Mouse (Mus musculus) layer of hippocampus, adult 6 months (tissue): ENCODE measurements around the gene Olfr1284. TPM values are rescaled to one million over a fixed set of nuclear protein-coding genes. Genes with fewer than 3 reads are reported as not detected.

Experiments
- long read RNA-seq, 2 experiments: library from polyadenylated mRNA; unstranded; transcript quantifications; one replicate each; pipeline ENCODE4 v2.0.0; 2019 to 2020
- polyA plus RNA-seq: library from polyadenylated mRNA; unstranded; fragments of <200 nt; fragmentation: Nextera tagmentation; gene quantifications from 2 replicates; pipeline ENCODE4 v1.2.3, GENCODE M21; 2021

The Olfr1284 gene
- polyA plus RNA-seq, result not detected in 2 replicates
- long read RNA-seq, experiment 1, result 0 reads
- long read RNA-seq, experiment 2, result 0 reads

DNA sequence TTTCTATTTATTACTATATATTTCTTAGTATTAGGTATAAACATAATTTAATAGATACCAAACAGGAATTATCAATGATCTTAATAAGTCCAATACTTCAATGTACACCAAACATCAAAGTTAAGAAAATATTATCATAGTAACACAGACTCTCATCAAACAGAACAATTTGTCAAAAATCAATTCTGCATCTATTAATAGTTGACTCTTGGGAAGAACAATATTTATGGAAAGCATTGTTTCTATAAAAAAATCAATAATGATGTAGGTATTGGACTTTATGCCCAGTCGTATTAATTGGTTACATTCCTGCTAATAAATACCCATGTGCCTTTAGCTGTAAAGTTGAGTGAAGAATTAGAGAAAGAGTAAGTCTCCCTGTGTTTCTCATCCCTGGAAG, at the start of gene Olfr1284:
Gene Olfr1284 (plus strand): TSS at position 301 of the 400 bp plus-strand sequence.

DNA sequence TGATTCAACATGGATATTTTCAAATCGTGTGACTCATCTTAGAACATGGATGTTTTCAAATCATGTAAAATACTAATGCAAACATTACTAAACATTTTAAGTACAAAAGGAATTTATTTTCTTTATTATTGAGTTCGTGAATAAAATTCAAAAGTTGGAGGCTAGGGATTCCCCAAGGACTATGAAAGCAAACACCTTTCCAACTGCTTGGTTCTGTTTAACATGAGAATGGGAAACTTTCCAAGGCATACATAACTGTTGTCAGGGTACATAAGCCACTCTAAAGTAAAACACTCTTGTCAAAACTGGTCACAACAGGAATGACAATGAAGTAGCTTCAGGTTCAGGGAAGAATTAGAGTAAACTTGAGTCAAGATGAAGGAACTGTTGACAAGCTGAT, 49.1 kb upstream of the Olfr1284 start, which contains the start of gene Olfr1281:
Gene Olfr1281 (plus strand): TSS at position 301 of the 400 bp plus-strand sequence.

DNA sequence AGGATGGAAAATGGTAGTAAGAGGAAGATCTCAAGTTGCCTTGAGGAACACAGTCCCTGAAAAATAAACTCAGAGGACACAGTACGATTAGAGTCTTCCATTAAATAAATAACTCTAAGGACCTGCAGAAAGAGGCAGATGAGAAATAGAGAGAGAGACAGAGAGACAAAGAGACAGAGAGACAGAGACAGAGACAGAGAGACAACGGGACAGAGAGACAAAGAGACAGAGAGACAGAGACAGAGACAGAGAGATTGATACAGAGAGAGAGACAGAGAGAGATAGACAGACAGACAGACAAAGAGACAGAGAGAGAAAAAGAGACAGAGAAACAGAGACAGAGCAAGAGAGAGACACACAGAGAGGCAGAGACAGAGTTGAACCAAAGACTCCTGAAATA, 39.3 kb upstream of the Olfr1284 start, which contains the start of gene Olfr1282:
Gene Olfr1282 (minus strand): TSS at position 101 of the 400 bp plus-strand sequence.

DNA sequence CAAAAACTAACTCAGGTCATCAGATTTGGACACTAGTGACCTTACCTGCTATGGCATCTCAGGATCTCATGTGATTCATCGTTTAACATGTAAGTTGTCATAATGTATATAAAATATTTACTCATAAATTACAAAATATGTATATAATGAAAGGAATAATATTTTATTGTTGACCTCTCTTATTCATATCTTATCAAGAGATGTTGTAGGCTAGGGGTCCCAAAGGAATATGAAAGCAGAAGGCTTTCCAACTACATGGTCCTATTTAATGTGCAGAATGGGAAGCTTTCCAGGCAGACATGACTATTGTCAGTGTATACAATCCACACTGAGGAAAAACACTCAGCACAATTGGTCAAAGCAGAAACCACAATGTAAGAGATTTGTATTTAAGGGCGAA, 8.8 kb upstream of the Olfr1284 start, which contains the start of gene Olfr1283:
Gene Olfr1283 (plus strand): TSS at position 301 of the 400 bp plus-strand sequence.

DNA sequence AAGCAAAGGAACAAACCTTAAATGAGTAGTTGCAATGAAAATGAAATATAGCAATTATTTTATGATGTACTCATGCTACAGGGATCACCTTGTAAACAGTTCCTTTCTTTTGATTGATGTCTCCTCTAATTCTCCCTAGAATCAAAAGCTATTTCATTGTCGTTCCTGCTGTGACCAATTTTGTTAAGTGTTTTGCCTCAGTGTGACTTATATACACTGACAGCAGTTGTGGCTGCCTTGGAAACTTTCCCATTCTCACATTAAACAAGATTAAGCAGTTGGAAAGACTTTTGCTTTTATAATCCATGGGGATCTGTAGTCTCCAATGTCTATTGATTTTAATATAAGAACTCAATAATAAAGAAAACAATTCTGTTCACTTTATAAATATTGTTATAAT, 47.6 kb downstream of the Olfr1284 start, which contains the start of gene Olfr1286:
Gene Olfr1286 (minus strand): TSS at position 185 of the 400 bp plus-strand sequence.

Other genes starting within 250 kb of the Olfr1284 start
- gene Gm15130, start 222.6 kb upstream of the Olfr1284 start, polyA plus RNA-seq, result not detected in 2 replicates
- gene 4930430A15Rik, start 145.9 kb upstream of the Olfr1284 start, polyA plus RNA-seq, result not detected in 2 replicates
- not detected in 2 replicates for gene Olfr1275, start 140.2 kb upstream of the Olfr1284 start, polyA plus RNA-seq
- not detected in 2 replicates for gene Olfr1276, start 121.0 kb upstream of the Olfr1284 start, polyA plus RNA-seq
- not detected in 2 replicates for gene Olfr1277, start 101.4 kb upstream of the Olfr1284 start, polyA plus RNA-seq
- not detected in 2 replicates for gene Olfr1278, start 85.4 kb upstream of the Olfr1284 start, polyA plus RNA-seq
- not detected in 2 replicates for gene Olfr1279, start 74.9 kb upstream of the Olfr1284 start, polyA plus RNA-seq
- gene Olfr1280, start 61.5 kb upstream of the Olfr1284 start, polyA plus RNA-seq, result not detected in 2 replicates
- not detected in 2 replicates for gene Olfr1281, start 49.0 kb upstream of the Olfr1284 start, polyA plus RNA-seq
- gene Olfr1282, start 39.4 kb upstream of the Olfr1284 start, polyA plus RNA-seq, result not detected in 2 replicates
- not detected in 2 replicates for gene Olfr1283, start 8.7 kb upstream of the Olfr1284 start, polyA plus RNA-seq
- not detected in 2 replicates for gene Olfr1286, start 47.6 kb downstream of the Olfr1284 start, polyA plus RNA-seq
- not detected in 2 replicates for gene Olfr1287, start 73.6 kb downstream of the Olfr1284 start, polyA plus RNA-seq
- not detected in 2 replicates for gene Olfr1288, start 98.6 kb downstream of the Olfr1284 start, polyA plus RNA-seq
- gene Olfr1289, start 105.3 kb downstream of the Olfr1284 start, polyA plus RNA-seq, result not detected in 2 replicates
- not detected in 2 replicates for gene Olfr1290, start 118.3 kb downstream of the Olfr1284 start, polyA plus RNA-seq
- not detected in 2 replicates for gene Olfr1291-ps1, start 121.7 kb downstream of the Olfr1284 start, polyA plus RNA-seq
- gene Olfr1293-ps, start 149.7 kb downstream of the Olfr1284 start, polyA plus RNA-seq, result not detected in 2 replicates
- not detected in 2 replicates for gene Olfr1294, start 164.8 kb downstream of the Olfr1284 start, polyA plus RNA-seq
- not detected in 2 replicates for gene Olfr1295, start 194.2 kb downstream of the Olfr1284 start, polyA plus RNA-seq